Mouse (Mus musculus): ENCODE measurements at regions not wholly inside any gene's neighbourhood (a gene's known extent, or its start where the extent isn't known, plus 50 kb on each side); places are given as distances from the start of the nearest gene placed in this dataset.

GRCm38 (mm10) chr4:131304361-131304777, 360.2 kb downstream of the Matn1 start:
- no peak for ATAC-seq (ENCODE audit: insufficient number of reproducible peaks, insufficient read depth, low FRiP score, low TSS enrichment)
- WGBS, result 87% methylated on average over 12 of the region's 12 CpGs
- H3K27ac ChIP-seq, result no peak overlapping the region

DNA sequence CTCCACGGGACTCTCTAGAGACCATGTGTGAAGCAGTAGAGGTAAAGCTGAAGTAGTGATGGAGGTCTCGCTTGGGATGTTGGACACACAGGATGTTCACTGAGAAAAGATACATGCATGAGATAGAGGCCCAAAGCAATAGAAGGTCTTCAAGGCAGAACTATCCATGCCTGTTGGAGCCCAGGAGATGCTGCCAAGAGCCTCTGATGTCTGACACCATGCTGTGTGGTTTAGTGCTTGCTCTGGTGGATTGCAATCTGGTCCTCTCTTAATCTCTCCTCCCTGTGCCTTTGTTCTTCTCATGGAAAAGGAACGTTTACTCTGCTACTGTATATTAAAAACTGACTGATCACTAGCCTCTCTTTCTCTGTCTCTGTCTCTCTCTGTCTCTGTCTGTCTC, 370.0 kb downstream of the Matn1 start:
- no peak for ATAC-seq (ENCODE audit: insufficient number of reproducible peaks, insufficient read depth, low FRiP score, low TSS enrichment)
- Histone ChIP-seq H3K4me3 (no peak overlapping the region), H3K4me2 (replicated peaks) (no peak overlapping the region), H3K27ac (no peak overlapping the region), H3K9ac (no peak overlapping the region), H3K9me3 (no peaks in the 10 kb centered on the region), H3K36me3 (no peaks in the 10 kb centered on the region), H3K4me1 (no peaks in the 10 kb centered on the region), H3K27me3 (peaks cover 5% of the 10 kb centered on the region; the same call in 1 of the 2 replicates)
- 78% methylated on average over 3 of the region's 3 CpGs for WGBS

More at GRCm38 (mm10) chr4:131304361-131304777, 360.2 kb downstream of the Matn1 start:
- Histone ChIP-seq H3K9me3 (no peaks in the 10 kb centered on the region), H3K36me3 (no peaks in the 10 kb centered on the region), H3K9ac (no peak overlapping the region), H3K27me3 (no peaks in the 10 kb centered on the region), H3K4me2 (replicated peaks) (no peak overlapping the region), H3K4me3 (no peak overlapping the region), H3K4me1 (peaks cover 4% of the 10 kb centered on the region; the same call in 1 of the 2 replicates)

DNA sequence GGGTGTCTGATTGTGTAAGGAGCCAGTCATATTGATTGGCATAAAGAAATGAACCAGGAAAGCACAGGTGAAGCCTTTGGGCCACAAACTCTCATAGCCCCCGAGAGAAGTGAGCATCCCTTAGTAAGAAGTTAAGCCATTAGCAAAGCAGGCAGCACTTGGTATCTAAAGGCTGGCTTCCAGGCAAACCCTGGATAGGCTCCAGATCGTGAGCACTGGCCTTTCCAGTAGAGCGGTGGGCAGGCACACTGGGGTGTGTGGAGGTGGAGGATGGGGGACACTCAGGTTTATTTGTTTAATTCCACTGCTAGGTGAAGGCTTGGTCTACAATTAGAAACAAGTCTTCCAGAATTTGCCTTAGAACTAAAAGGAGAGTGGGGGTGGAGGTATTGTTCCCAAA, 371.9 kb downstream of the Matn1 start:
- no peak overlapping the region for H3K27ac ChIP-seq
- no peak overlapping the region for H3K4me3 ChIP-seq
- H3K9ac ChIP-seq, result no peak overlapping the region
- H3K9me3 ChIP-seq, result no peaks in the 10 kb centered on the region
- H3K4me2 ChIP-seq (replicated peaks), result no peak overlapping the region
- no peak for ATAC-seq (ENCODE audit: insufficient number of reproducible peaks, insufficient read depth, low FRiP score, low TSS enrichment)
- no peaks in the 10 kb centered on the region for H3K36me3 ChIP-seq
- H3K4me1 ChIP-seq, result no peaks in the 10 kb centered on the region
- WGBS, result 79% methylated on average over 3 of the region's 3 CpGs
- peaks cover 5% of the 10 kb centered on the region; the same call in 1 of the 2 replicates for H3K27me3 ChIP-seq

DNA sequence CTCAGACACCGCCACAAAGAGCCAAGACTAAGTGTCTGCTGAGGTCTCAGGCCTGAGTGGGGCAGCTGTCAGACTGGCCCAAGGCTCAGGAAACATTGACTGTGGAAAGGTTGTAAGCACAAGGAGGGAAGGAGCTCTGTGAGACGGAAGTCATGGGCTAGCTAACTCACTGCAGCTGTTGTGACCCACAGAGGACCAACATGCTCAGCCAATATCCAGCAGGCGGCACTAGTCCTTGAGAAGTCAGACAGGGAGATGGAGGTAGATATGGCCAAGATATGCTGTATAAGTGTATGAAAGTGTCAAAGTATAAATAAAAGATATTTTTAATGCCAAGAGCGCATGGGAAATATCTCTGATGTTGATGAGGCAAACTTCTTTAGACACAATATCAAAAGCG, 378.1 kb downstream of the Matn1 start:
- Histone ChIP-seq H3K36me3 (no peaks in the 10 kb centered on the region), H3K9ac (no peak overlapping the region), H3K4me3 (no peak overlapping the region), H3K4me1 (no peaks in the 10 kb centered on the region), H3K27me3 (0 out of 2 replicates have a peak, but pooled peaks cover 5% of the 10 kb centered on the region), H3K27ac (no peak overlapping the region), H3K4me2 (replicated peaks) (no peak overlapping the region), H3K9me3 (no peaks in the 10 kb centered on the region)
- no peak for ATAC-seq (ENCODE audit: insufficient number of reproducible peaks, insufficient read depth, low FRiP score, low TSS enrichment)
- WGBS, result 62% methylated on average over 5 of the region's 5 CpGs

- Histone ChIP-seq H3K9me3 (no peaks in the 10 kb centered on the region), H3K9ac (no peak overlapping the region), H3K27me3 (no peaks in the 10 kb centered on the region), H3K4me3 (no peak overlapping the region), H3K27ac (no peak overlapping the region), H3K4me2 (replicated peaks) (no peak overlapping the region), H3K36me3 (no peaks in the 10 kb centered on the region), H3K4me1 (no peaks in the 10 kb centered on the region)
- no peak for ATAC-seq (ENCODE audit: insufficient number of reproducible peaks, insufficient read depth, low FRiP score, low TSS enrichment)
- WGBS, result 70% methylated on average over 3 of the region's 3 CpGs
Observed at GRCm38 (mm10) chr4:131324486-131324885, 380.3 kb downstream of the Matn1 start.

- Histone ChIP-seq H3K36me3 (no peaks in the 10 kb centered on the region), H3K4me3 (no peak overlapping the region), H3K4me1 (no peaks in the 10 kb centered on the region), H3K9ac (no peak overlapping the region), H3K9me3 (no peaks in the 10 kb centered on the region), H3K27ac (no peak overlapping the region), H3K4me2 (replicated peaks) (no peak overlapping the region), H3K27me3 (no peaks in the 10 kb centered on the region)
- WGBS, result 85% methylated on average over 11 of the region's 11 CpGs
- no peak for ATAC-seq (ENCODE audit: insufficient number of reproducible peaks, insufficient read depth, low FRiP score, low TSS enrichment)
Observed at GRCm38 (mm10) chr4:131325200-131325599, 381.0 kb downstream of the Matn1 start.

- Histone ChIP-seq H3K4me1 (no peaks in the 10 kb centered on the region), H3K9me3 (no peaks in the 10 kb centered on the region), H3K27ac (no peak overlapping the region), H3K36me3 (no peaks in the 10 kb centered on the region), H3K9ac (no peak overlapping the region), H3K27me3 (no peaks in the 10 kb centered on the region), H3K4me2 (replicated peaks) (no peak overlapping the region), H3K4me3 (no peak overlapping the region)
- 87% methylated on average over 3 of the region's 3 CpGs for WGBS
- ATAC-seq (ENCODE audit: insufficient number of reproducible peaks, insufficient read depth, low FRiP score, low TSS enrichment), result no peak
Observed at GRCm38 (mm10) chr4:131325609-131326008, 381.4 kb downstream of the Matn1 start.

DNA sequence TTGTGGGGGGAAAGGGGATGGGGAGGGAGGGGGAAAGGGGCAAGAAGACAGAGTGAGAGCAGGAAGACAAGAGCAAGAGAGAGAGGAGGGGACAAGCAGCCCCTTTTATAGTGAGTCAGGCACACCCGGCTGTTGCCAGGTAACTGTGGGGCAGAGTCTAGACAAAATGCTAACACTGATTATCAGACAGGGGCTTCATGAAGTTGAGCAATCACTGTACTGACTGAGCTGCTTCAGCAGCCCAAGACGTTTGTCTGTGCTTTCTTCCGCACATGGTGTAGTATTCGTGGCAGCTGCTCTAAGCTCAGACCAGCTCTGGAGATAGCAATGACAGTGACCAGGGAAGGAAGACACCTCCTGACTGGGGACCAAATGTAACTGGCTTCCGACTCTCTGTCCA, 385.2 kb downstream of the Matn1 start:
- Histone ChIP-seq H3K4me2 (replicated peaks) (no peak overlapping the region), H3K4me1 (no peaks in the 10 kb centered on the region), H3K36me3 (no peaks in the 10 kb centered on the region), H3K27me3 (no peaks in the 10 kb centered on the region), H3K4me3 (no peak overlapping the region), H3K9ac (0 out of 2 replicates have a peak overlapping the region, but pooled peaks have one; percentile 5), H3K27ac (no peak overlapping the region), H3K9me3 (no peaks in the 10 kb centered on the region)
- no peak for ATAC-seq (ENCODE audit: insufficient number of reproducible peaks, insufficient read depth, low FRiP score, low TSS enrichment)
- 69% methylated on average over 5 of the region's 5 CpGs for WGBS

- 92% methylated on average over 4 of the region's 4 CpGs for WGBS
- no peak overlapping the region for H3K27ac ChIP-seq
- ATAC-seq (ENCODE audit: insufficient number of reproducible peaks, insufficient read depth, low FRiP score, low TSS enrichment), result no peak
Observed at GRCm38 (mm10) chr4:131331646-131332045, 387.5 kb downstream of the Matn1 start.

DNA sequence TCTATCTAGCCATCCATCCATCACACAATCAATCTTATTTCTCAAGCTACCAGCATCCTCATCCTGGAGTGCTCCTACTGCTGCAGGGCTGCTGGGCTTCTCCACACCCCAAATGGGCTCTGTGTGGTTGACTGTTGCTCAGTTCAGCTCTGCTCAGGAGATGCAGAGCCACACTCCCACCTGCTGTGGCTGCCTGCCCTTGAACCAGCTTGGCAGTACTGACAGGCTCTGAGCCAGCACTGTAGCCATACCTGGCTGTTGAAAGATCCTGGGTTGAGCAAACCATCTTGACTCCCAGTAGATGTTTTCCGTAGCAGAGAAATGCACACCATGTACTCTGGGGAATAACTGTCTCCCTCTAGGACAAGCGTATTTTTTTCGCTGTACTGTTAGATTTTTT, 392.6 kb downstream of the Matn1 start:
- no peak for ATAC-seq (ENCODE audit: insufficient number of reproducible peaks, insufficient read depth, low FRiP score, low TSS enrichment)
- H3K27me3 ChIP-seq, result peaks cover 7% of the 10 kb centered on the region; the same call in 1 of the 2 replicates
- no peak overlapping the region for H3K4me3 ChIP-seq
- H3K4me2 ChIP-seq (replicated peaks), result no peak overlapping the region
- no peaks in the 10 kb centered on the region for H3K36me3 ChIP-seq
- H3K9me3 ChIP-seq, result no peaks in the 10 kb centered on the region
- 82% methylated on average over 3 of the region's 3 CpGs for WGBS
- H3K27ac ChIP-seq, result no peak overlapping the region
- no peaks in the 10 kb centered on the region for H3K4me1 ChIP-seq
- H3K9ac ChIP-seq, result no peak overlapping the region

More at GRCm38 (mm10) chr4:131331646-131332045, 387.5 kb downstream of the Matn1 start:
- Histone ChIP-seq H3K27me3 (no peaks in the 10 kb centered on the region), H3K9ac (no peak overlapping the region), H3K36me3 (no peaks in the 10 kb centered on the region), H3K9me3 (no peaks in the 10 kb centered on the region), H3K4me2 (replicated peaks) (no peak overlapping the region), H3K4me1 (no peaks in the 10 kb centered on the region), H3K4me3 (no peak overlapping the region)

GRCm38 (mm10) chr4:131340993-131341695, 397.0 kb downstream of the Matn1 start:
- Histone ChIP-seq H3K27ac (no peak overlapping the region), H3K36me3 (no peaks in the 10 kb centered on the region), H3K9me3 (no peaks in the 10 kb centered on the region), H3K4me3 (no peak overlapping the region), H3K4me1 (no peaks in the 10 kb centered on the region), H3K4me2 (replicated peaks) (no peak overlapping the region), H3K9ac (no peak overlapping the region), H3K27me3 (peaks cover 7% of the 10 kb centered on the region; the same call in 1 of the 2 replicates)
- 26% methylated on average over 9 of the region's 9 CpGs for WGBS
- ATAC-seq (ENCODE audit: insufficient number of reproducible peaks, insufficient read depth, low FRiP score, low TSS enrichment), result no peak

GRCm38 (mm10) chr4:131346727-131347126, 402.5 kb downstream of the Matn1 start:
- H3K4me1 ChIP-seq, result no peaks in the 10 kb centered on the region
- no peak overlapping the region for H3K4me3 ChIP-seq
- no peaks in the 10 kb centered on the region; the same call in 1 of the 2 replicates for H3K27me3 ChIP-seq
- no peaks in the 10 kb centered on the region for H3K36me3 ChIP-seq
- no peak overlapping the region for H3K27ac ChIP-seq
- no peak overlapping the region for H3K9ac ChIP-seq
- no peak overlapping the region for H3K4me2 ChIP-seq (replicated peaks)
- WGBS, result 51% methylated on average over 3 of the region's 3 CpGs
- no peak for ATAC-seq (ENCODE audit: insufficient number of reproducible peaks, insufficient read depth, low FRiP score, low TSS enrichment)
- no peaks in the 10 kb centered on the region for H3K9me3 ChIP-seq
